Mouse (Mus musculus): Measurements from ENCODE around the gene Smarce1.

DNA sequence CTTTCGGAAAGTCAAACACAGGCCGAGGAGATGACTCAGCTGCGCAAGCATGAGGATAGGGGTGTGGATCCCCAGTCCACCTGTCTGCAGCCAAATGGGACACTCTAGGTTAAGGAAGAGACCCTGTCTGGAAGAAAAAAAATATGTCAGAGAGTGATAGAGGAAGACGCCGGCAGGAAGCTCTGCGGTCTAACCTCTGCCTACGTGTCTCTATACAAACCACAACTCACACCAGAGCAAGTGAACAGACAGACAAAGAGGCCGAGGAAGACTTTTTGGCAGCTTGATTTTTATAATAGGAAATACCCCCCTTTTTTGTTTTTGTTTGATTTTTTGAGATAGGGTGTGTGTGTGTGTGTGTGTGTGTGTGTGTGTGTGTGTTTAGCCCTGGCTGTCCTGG is 24.5 kb upstream of the Smarce1 start:
- TF ChIP-seq EP300 (IDR thresholded peaks at IDR 0.05) = no peak
- TF ChIP-seq CTCF (IDR thresholded peaks at IDR 0.05) = no peak

All from lung, postnatal 0 days (tissue).